Mouse (Mus musculus) left cerebral cortex, adult 11 months (tissue): ENCODE measurements around the gene Mgat4e.
A peak's percentile ranks its signal among the peaks of the same experiment; 100 is the strongest.

Experiments
- DNase-seq: peaks from one replicate; pipeline ENCODE4 v3.0.0; 2022; ENCODE audit warnings: low spot score

Gene Mgat4e

GRCm38 (mm10) chr1:134513312-134513860 lies 36.1 kb downstream of the Mgat4e start:
- no peak for DNase-seq

GRCm38 (mm10) chr1:134512584-134512983 lies 36.9 kb downstream of the Mgat4e start:
- no peak for DNase-seq

- DNase-seq, result no peak
Observed at GRCm38 (mm10) chr1:134512183-134512582, 37.3 kb downstream of the Mgat4e start.

- no peak for DNase-seq
Observed at GRCm38 (mm10) chr1:134510018-134510417, 39.5 kb downstream of the Mgat4e start.

GRCm38 (mm10) chr1:134506201-134506600 lies 43.3 kb downstream of the Mgat4e start:
- no peak for DNase-seq

GRCm38 (mm10) chr1:134500916-134501315 lies 48.6 kb downstream of the Mgat4e start:
- no peak for DNase-seq

GRCm38 (mm10) chr1:134495991-134496390 lies 53.5 kb downstream of the Mgat4e start:
- no peak for DNase-seq

- no peak for DNase-seq
Observed at GRCm38 (mm10) chr1:134495216-134495539, 54.3 kb downstream of the Mgat4e start.

- DNase-seq, result peak; percentile 97
Observed at GRCm38 (mm10) chr1:134494428-134495215, 54.9 kb downstream of the Mgat4e start, which contains the start of gene Rabif. TSS of gene Rabif (plus strand) at chr1:134494648.

GRCm38 (mm10) chr1:134493956-134494355 lies 55.5 kb downstream of the Mgat4e start:
- no peak for DNase-seq

GRCm38 (mm10) chr1:134493496-134493895 lies 56.0 kb downstream of the Mgat4e start:
- DNase-seq, result no peak

- no peak for DNase-seq
Observed at GRCm38 (mm10) chr1:134492276-134492675, 57.2 kb downstream of the Mgat4e start.
